Mouse (Mus musculus) hindbrain, postnatal 0 days (tissue): ENCODE data around the gene Slc25a34. TPM values are rescaled to one million over a fixed set of nuclear protein-coding genes. Genes with fewer than 3 reads are reported as not detected.
A peak's percentile ranks its signal among the peaks of the same experiment; 100 is the strongest.

ENCODE experiments used
- ATAC-seq: fragments of 200-750 bp; cut with Nextera tagmentation; 2 replicates; pipeline ENCODE4 v1.8.0; 2017; ENCODE audit warnings: mild to moderate bottlenecking, moderate TSS enrichment, moderate library complexity
- DNase-seq: peaks from one replicate; pipeline ENCODE4 v3.0.0-alpha.2; 2015; ENCODE audit warnings: low spot score
- H3K27ac ChIP-seq: fragments of 300-500 bp; sonication (generic); 2 replicates; pipeline ENCODE4 v1.5.1; 2014; ENCODE audit warnings: mild to moderate bottlenecking
- H3K27me3 ChIP-seq: fragments of 300-500 bp; sonication (generic); 2 replicates; pipeline ENCODE4 v1.6.1; 2014; ENCODE audit warnings: low read length, mixed read lengths; ENCODE audit not compliant: insufficient read depth
- H3K36me3 ChIP-seq: fragments of 300-500 bp; sonication (generic); 2 replicates; pipeline ENCODE4 v1.6.1; 2014; ENCODE audit warnings: low read length, mixed read lengths; ENCODE audit not compliant: insufficient read depth
- H3K4me1 ChIP-seq: fragments of 300-500 bp; sonication (generic); 2 replicates; pipeline ENCODE4 v1.6.1; 2014; ENCODE audit warnings: antibody characterized with exemption, low read length, mixed read lengths; ENCODE audit not compliant: insufficient read depth
- H3K4me2 ChIP-seq: fragments of 300-500 bp; sonication (generic); 2 replicates; pipeline ENCODE4 v1.6.1; 2014; ENCODE audit warnings: low read depth, mild to moderate bottlenecking, low read length, moderate library complexity, mixed read lengths
- H3K4me3 ChIP-seq: fragments of 300-500 bp; sonication (generic); 2 replicates; pipeline ENCODE4 v1.5.1; 2014; ENCODE audit warnings: low read length
- H3K9ac ChIP-seq: fragments of 300-500 bp; sonication (generic); replicated peaks from 2 replicates; pipeline ENCODE4 v1.6.1; 2014; ENCODE audit warnings: mild to moderate bottlenecking, low read length, moderate library complexity, mixed read lengths
- H3K9me3 ChIP-seq: fragments of 300-500 bp; sonication (generic); 2 replicates; pipeline ENCODE4 v1.6.1; 2016; ENCODE audit warnings: low read length, mixed read lengths
- CTCF ChIP-seq: IDR thresholded peaks from 2 replicates; pipeline ENCODE4 v1.5.1; 2016; ENCODE audit warnings: antibody characterized with exemption, control low read depth, low read depth
- WGBS: fragments of 180-500 bp; shearing (Covaris S2); extraction: QIAGEN DNeasy Blood & Tissue Kit; methylation state at CpG from one replicate; pipeline ENCODE4 v1.1.7; 2014; 5-methylcytosine and 5-hydroxymethylcytosine counted together
- polyA plus RNA-seq: library from polyadenylated mRNA; unstranded; fragments of >200 nt; fragmentation: Nextera tagmentation; extraction: Ambion mirVana; gene quantifications from 2 replicates; pipeline ENCODE4 v1.2.1, GENCODE M21; 2015
- total RNA-seq: library from RNA; depleted of rRNA; stranded (reverse); fragments of >200 nt; gene quantifications from 2 replicates; pipeline ENCODE4 v1.2.3, GENCODE M21; 2014

Slc25a34 gene
- total and polyA plus RNA-seq, 2 experiments from 2014 or later: 3.6 to 18.1 TPM

- WGBS: 60% methylated on average over 14 of the region's 14 CpGs
- no peak overlapping the region for H3K4me3 ChIP-seq
- DNase-seq (peak; percentile 48), ATAC-seq (peak; percentile 41; the same call in 1 of the 2 replicates)
- peaks cover 8% of the 10 kb centered on the region for H3K4me1 ChIP-seq
- no peak for TF ChIP-seq CTCF
- H3K4me2 ChIP-seq: no peak overlapping the region
- no peaks in the 10 kb centered on the region for H3K27me3 ChIP-seq
- H3K9ac ChIP-seq: no peak overlapping the region
- no peak overlapping the region for H3K27ac ChIP-seq
- no peaks in the 10 kb centered on the region for H3K36me3 ChIP-seq
- no peaks in the 10 kb centered on the region for H3K9me3 ChIP-seq
Observed at GRCm38 (mm10) chr4:141614946-141615345, 8.7 kb downstream of the Slc25a34 start.

DNA sequence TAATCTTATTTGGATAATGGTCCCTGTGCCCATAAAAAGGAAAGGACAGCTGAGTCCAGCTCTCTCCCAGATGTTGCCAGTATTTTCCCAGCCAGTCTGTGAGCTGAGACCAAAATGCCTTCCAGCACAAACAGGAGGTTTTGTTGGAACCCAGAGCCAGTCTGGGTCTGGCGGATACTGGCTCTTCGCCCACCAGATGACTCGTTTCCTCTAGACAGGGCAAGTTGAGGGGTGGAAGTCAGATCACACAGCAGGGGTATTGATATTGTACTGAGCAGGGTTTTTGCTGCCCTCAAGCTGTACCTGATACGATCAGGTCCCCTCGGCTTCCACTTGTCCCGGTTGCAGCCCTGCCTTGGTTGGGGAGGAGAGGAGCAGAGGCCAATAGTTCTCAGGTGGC, 14.1 kb downstream of the Slc25a34 start:
- ATAC-seq: no peak
- WGBS: 64% methylated on average over 6 of the region's 6 CpGs
- H3K4me3 ChIP-seq: no peak overlapping the region

GRCm38 (mm10) chr4:141605861-141606260, 17.8 kb downstream of the Slc25a34 start, which contains the start of gene Fblim1:
Gene Fblim1, minus strand, starts transcription at chr4:141606096.
- Histone ChIP-seq H3K4me2 (no peak within 1 kb of the TSS), H3K9ac (no peak within 1 kb of the TSS), H3K4me1 (no peaks in the 10 kb centered on the region), H3K36me3 (no peaks in the 10 kb centered on the region), H3K27ac (no peak within 1 kb of the TSS), H3K4me3 (no peak within 1 kb of the TSS), H3K9me3 (no peaks in the 10 kb centered on the region), H3K27me3 (no peaks in the 10 kb centered on the region)
- no peak for DNase-seq
- no peak for TF ChIP-seq CTCF
- 81% methylated on average over 11 of the region's 11 CpGs for WGBS
- ATAC-seq: no peak

More for the DNA sequence above, 14.1 kb downstream of the Slc25a34 start:
- no peaks in the 10 kb centered on the region for H3K36me3 ChIP-seq
- H3K9ac ChIP-seq: no peak overlapping the region
- no peak for TF ChIP-seq CTCF
- H3K4me2 ChIP-seq: no peak overlapping the region
- H3K9me3 ChIP-seq: no peaks in the 10 kb centered on the region
- DNase-seq: no peak
- H3K27me3 ChIP-seq: no peaks in the 10 kb centered on the region
- H3K4me1 ChIP-seq: no peaks in the 10 kb centered on the region
- H3K27ac ChIP-seq: no peak overlapping the region

DNA sequence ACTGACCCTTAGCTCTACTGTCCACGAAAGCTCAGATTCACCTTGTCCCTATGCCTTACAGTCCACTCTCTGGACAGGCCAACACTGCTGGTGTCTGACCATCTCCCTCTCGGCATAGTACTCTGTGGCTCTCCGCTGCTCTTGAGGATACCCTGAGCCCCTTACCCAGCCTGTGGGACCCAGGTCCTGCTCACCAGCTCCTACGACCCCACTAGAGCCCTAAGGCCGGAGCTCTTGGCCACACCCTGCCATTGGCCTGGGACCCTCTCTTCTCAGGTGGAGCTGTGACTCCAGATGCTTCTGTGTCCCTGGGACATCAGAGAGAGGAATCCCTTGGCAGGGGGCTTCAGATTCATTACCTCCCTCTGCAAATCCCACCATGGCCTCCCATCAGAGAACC, 18.2 kb downstream of the Slc25a34 start:
- no peaks in the 10 kb centered on the region for H3K4me1 ChIP-seq
- H3K4me3 ChIP-seq: no peak overlapping the region
- no peak for DNase-seq
- H3K27me3 ChIP-seq: no peaks in the 10 kb centered on the region
- no peak for ATAC-seq
- WGBS: 88% methylated on average over 5 of the region's 5 CpGs
- no peak overlapping the region for H3K9ac ChIP-seq
- no peak for TF ChIP-seq CTCF
- H3K36me3 ChIP-seq: no peaks in the 10 kb centered on the region
- no peak overlapping the region for H3K4me2 ChIP-seq
- H3K27ac ChIP-seq: no peak overlapping the region
- no peaks in the 10 kb centered on the region for H3K9me3 ChIP-seq

DNA sequence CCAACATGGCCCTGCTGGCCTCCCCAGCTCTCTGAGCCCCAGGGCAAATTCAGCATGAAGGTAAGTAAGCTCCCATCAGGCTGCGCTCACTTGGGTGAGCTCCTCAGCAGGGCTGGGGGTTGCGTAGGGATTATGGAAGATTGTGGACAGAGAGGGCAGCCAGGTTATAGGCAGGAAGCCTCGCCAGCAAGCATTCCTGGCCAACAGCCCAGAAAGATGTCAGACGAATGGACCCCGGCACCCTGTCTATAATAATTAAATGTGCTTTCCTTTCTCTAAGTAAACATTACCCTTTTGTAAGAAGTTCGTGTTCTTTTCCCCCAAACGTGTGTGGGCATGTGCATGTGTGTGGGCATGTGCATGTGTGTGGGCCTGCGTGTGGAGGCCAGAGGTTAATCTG, 19.1 kb downstream of the Slc25a34 start:
- Histone ChIP-seq H3K27ac (no peak overlapping the region), H3K27me3 (no peaks in the 10 kb centered on the region), H3K4me1 (no peaks in the 10 kb centered on the region), H3K4me2 (no peak overlapping the region), H3K36me3 (no peaks in the 10 kb centered on the region), H3K9me3 (no peaks in the 10 kb centered on the region), H3K4me3 (no peak overlapping the region), H3K9ac (no peak overlapping the region)
- no peak for TF ChIP-seq CTCF
- 48% methylated on average over 8 of the region's 8 CpGs for WGBS
- no peak for ATAC-seq
- no peak for DNase-seq

GRCm38 (mm10) chr4:141603921-141604320, 19.7 kb downstream of the Slc25a34 start:
- H3K4me2 ChIP-seq: no peak overlapping the region
- TF ChIP-seq CTCF: no peak
- H3K27me3 ChIP-seq: no peaks in the 10 kb centered on the region
- DNase-seq (no peak), ATAC-seq (no peak)
- H3K4me1 ChIP-seq: no peaks in the 10 kb centered on the region
- H3K9ac ChIP-seq: no peak overlapping the region
- 74% methylated on average over 4 of the region's 4 CpGs for WGBS
- no peak overlapping the region for H3K4me3 ChIP-seq
- H3K27ac ChIP-seq: no peak overlapping the region
- no peaks in the 10 kb centered on the region for H3K36me3 ChIP-seq
- H3K9me3 ChIP-seq: no peaks in the 10 kb centered on the region

GRCm38 (mm10) chr4:141602523-141603223, 20.9 kb downstream of the Slc25a34 start:
- H3K36me3 ChIP-seq: no peaks in the 10 kb centered on the region
- DNase-seq: no peak
- H3K9me3 ChIP-seq: no peaks in the 10 kb centered on the region
- no peak overlapping the region for H3K4me3 ChIP-seq
- H3K27me3 ChIP-seq: no peaks in the 10 kb centered on the region
- WGBS: 91% methylated on average over 11 of the region's 11 CpGs
- no peak overlapping the region for H3K4me2 ChIP-seq
- H3K9ac ChIP-seq: no peak overlapping the region
- ATAC-seq: no peak
- no peak overlapping the region for H3K27ac ChIP-seq
- H3K4me1 ChIP-seq: no peaks in the 10 kb centered on the region
- peak; percentile 22 for TF ChIP-seq CTCF
